Comparison of ENCODE assay signal across 8 mouse cellular contexts in genomic region chr5:142701651-142702510, GRCm38 (mm10). TPM values are rescaled to one million over a fixed set of nuclear protein-coding genes. Genes with fewer than 3 reads are reported as not detected.
DNase-seq lines count a peak whose midpoint lies in the region; ATAC-seq and TF ChIP-seq lines count a peak whose summit lies in the region.

No protein-coding gene starts in this region.

- H3K27me3 ChIP-seq in embryonic facial prominence, embryonic 11.5 days (ENCODE audit: control insufficient read depth, insufficient read depth, low read length): peaks cover 5% of the 10 kb centered on the region; the same call in 1 of the 2 replicates
- H3K27me3 ChIP-seq in hindbrain, embryonic 13.5 days: peaks cover 19% of the 10 kb centered on the region

- 1% methylated on average over 48 of the region's 72 CpGs for WGBS in embryonic facial prominence, embryonic 11.5 days
- WGBS in hindbrain, embryonic 13.5 days: under 1% methylated on average over 57 of the region's 72 CpGs

- peak overlapping the region; percentile 75 for H3K9ac ChIP-seq in embryonic facial prominence, embryonic 11.5 days (replicated peaks; ENCODE audit: low read length)
- H3K9ac ChIP-seq in hindbrain, embryonic 13.5 days: peak overlapping the region; percentile 96

- peak in 1 of 2 experiments; percentile 55 for DNase-seq in layer of hippocampus, adult 2 months (ENCODE audit: low spot score in 2 of 2)
- no peak for DNase-seq in layer of hippocampus, adult 9-10 months (ENCODE audit: low spot score)
- DNase-seq in adrenal gland, postnatal 25 days: peak; percentile 55
- DNase-seq in embryonic facial prominence, embryonic 11.5 days (ENCODE audit: low spot score): peak; percentile 79
- DNase-seq in lung, postnatal 10 days: peak; percentile 40
- peak; percentile 85 for DNase-seq in right cerebral cortex, postnatal 4 days
- DNase-seq in gastrocnemius, postnatal 4 days (ENCODE audit: low spot score in 2 of 2): no peak

- H3K4me1 ChIP-seq in embryonic facial prominence, embryonic 11.5 days (ENCODE audit: control insufficient read depth, insufficient read depth, low read length): no peaks in the 10 kb centered on the region; the same call in none of the 2 replicates
- peaks cover 32% of the 10 kb centered on the region for H3K4me1 ChIP-seq in hindbrain, embryonic 13.5 days (replicated peaks)

- no peaks in the 10 kb centered on the region for H3K9me3 ChIP-seq in embryonic facial prominence, embryonic 11.5 days (replicated peaks; ENCODE audit: control insufficient read depth, low read length)
- no peaks in the 10 kb centered on the region for H3K9me3 ChIP-seq in hindbrain, embryonic 13.5 days

- H3K27ac ChIP-seq in layer of hippocampus, adult 2 months: peak overlapping the region; percentile 55
- H3K27ac ChIP-seq in embryonic facial prominence, embryonic 11.5 days (replicated peaks; ENCODE audit: low read depth, low read length): no peak overlapping the region
- peak overlapping the region; percentile 62 for H3K27ac ChIP-seq in hindbrain, embryonic 13.5 days

- ATAC-seq in embryonic facial prominence, embryonic 11.5 days (replicated peaks; ENCODE audit: insufficient number of reproducible peaks, low FRiP score, low TSS enrichment, low read depth): peak; percentile 92
- peak; percentile 91 for ATAC-seq in hindbrain, embryonic 13.5 days (ENCODE audit: low FRiP score)

- H3K4me3 ChIP-seq in layer of hippocampus, adult 2 months: peak overlapping the region; percentile 55
- peak overlapping the region; percentile 66 for H3K4me3 ChIP-seq in embryonic facial prominence, embryonic 11.5 days (ENCODE audit: low read depth, low read length)
- H3K4me3 ChIP-seq in hindbrain, embryonic 13.5 days: peak overlapping the region; percentile 79

- H3K4me2 ChIP-seq in embryonic facial prominence, embryonic 11.5 days (ENCODE audit: low read depth, low read length): peak overlapping the region; percentile 96
- H3K4me2 ChIP-seq in hindbrain, embryonic 13.5 days: peak overlapping the region; percentile 87

- no peaks in the 10 kb centered on the region for H3K36me3 ChIP-seq in embryonic facial prominence, embryonic 11.5 days (replicated peaks; ENCODE audit: control insufficient read depth, insufficient read depth, low read depth, low read length)
- peaks cover 19% of the 10 kb centered on the region for H3K36me3 ChIP-seq in hindbrain, embryonic 13.5 days

- no peak for TF ChIP-seq CTCF in layer of hippocampus, adult 2 months (conservative IDR thresholded peaks at IDR 0.05)

RNA-seq across cellular contexts. Expression of gene Slc29a4, which starts 9.6 kb away (rescaled TPM):
- total RNA-seq in layer of hippocampus, adult 2 months (2021): 10 to 100 TPM; 54.0 to 57.7 TPM
- 15.7 and 21.9 TPM in 2 replicates for total RNA-seq in adrenal gland, postnatal 25 days (2021)
- polyA plus RNA-seq in embryonic facial prominence, embryonic 11.5 days (2014; fragmentation: Nextera tagmentation; extraction: Ambion mirVana): 9.5 and 14.4 TPM in 2 replicates
- 77.3 and 77.9 TPM in 2 replicates for polyA plus RNA-seq in hindbrain, embryonic 13.5 days (2015; fragmentation: Nextera tagmentation; extraction: Ambion mirVana)
- under 1 TPM; 0.81 to 0.88 TPM for total RNA-seq in gastrocnemius, postnatal 4 days (2021)

Comparison
In these comparisons a context has a peak if more than half of its experiments do, and no peak if none do; other contexts are left out.
1. DNase-seq: peak in adrenal gland, postnatal 25 days (single experiment), embryonic facial prominence, embryonic 11.5 days (single experiment), lung, postnatal 10 days (single experiment) and right cerebral cortex, postnatal 4 days (single experiment); none in layer of hippocampus, adult 9-10 months (single experiment) and gastrocnemius, postnatal 4 days (0 of 2).
2. Peak in every context shown above with its lines, with median percentiles within 50 percentile points of each other: H3K4me3 ChIP-seq.